Comparison of ENCODE assay signal across 8 mouse cellular contexts in the genomic region with DNA sequence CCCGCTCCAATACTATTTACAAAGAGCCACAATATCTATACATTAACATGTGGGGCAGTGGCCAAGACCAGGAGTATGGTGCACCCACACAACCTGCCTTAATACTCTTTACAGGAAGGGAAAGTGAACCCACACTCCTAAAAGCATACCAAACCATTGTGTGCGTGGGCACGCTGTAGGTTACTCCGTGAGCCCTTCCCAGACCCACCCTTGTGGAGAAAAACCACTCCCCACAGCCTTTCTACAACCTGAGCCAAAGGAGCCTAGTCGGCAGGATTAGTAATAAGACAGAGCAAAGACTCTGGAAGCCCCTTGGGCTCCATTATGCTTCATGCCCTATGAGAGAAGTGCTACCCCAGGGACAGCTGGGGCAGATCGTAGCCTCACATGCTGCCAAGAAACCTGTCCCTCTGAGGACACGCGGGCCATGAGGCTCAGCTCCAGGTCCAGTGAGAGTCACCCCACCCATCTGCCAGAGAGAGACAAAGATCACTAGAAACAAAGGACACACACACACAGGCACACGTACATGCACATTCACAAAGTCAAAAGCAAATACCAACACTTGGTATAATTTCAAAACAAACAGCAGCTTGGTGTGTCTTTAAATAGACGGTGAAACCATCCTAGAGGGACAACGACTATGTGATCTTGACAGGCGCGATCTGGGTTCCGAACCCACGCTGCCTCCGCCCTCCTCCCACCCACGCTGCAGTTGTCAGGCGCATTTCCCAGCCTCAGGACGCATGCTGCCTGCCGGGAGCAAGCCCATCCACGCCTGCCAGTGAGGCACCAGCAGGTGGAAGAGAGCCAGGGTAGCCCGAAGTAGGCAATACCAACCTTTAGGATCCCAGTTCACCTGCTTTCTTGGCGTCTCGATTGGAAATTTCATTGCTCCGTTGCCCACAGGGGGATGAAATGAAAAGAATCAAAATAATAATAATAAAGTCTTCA. TPM values are rescaled to one million over a fixed set of nuclear protein-coding genes. Genes with fewer than 3 reads are reported as not detected.
DNase-seq lines count a peak whose midpoint lies in the region; ATAC-seq lines count a peak whose summit lies in the region.

No protein-coding gene starts in this region.

- intact Hi-C loops in heart, postnatal 36 days (cut with DNase I): no loop called here

- H3K4me2 ChIP-seq in heart, embryonic 12.5 days: peak overlapping the region; percentile 97
- H3K4me2 ChIP-seq in forebrain, embryonic 13.5 days: peak overlapping the region; percentile 89
- peak overlapping the region; percentile 78 for H3K4me2 ChIP-seq in midbrain, embryonic 15.5 days

- ATAC-seq in heart, embryonic 12.5 days (ENCODE audit: insufficient number of reproducible peaks, low FRiP score): no peak
- peak; percentile 46 for ATAC-seq in forebrain, embryonic 13.5 days
- peak; percentile 71 for ATAC-seq in midbrain, embryonic 15.5 days (replicated peaks)

- H3K27ac ChIP-seq in heart, embryonic 12.5 days (ENCODE audit: poor library complexity, severe bottlenecking): no peak overlapping the region
- H3K27ac ChIP-seq in forebrain, embryonic 13.5 days: peak overlapping the region; percentile 97
- H3K27ac ChIP-seq in midbrain, embryonic 15.5 days: peak overlapping the region; percentile 94

- peaks cover 10% of the 10 kb centered on the region; the same call in 1 of the 2 replicates for H3K4me1 ChIP-seq in heart, embryonic 12.5 days (replicated peaks)
- H3K4me1 ChIP-seq in forebrain, embryonic 13.5 days: peaks cover 83% of the 10 kb centered on the region
- peaks cover 76% of the 10 kb centered on the region for H3K4me1 ChIP-seq in midbrain, embryonic 15.5 days

- H3K36me3 ChIP-seq in heart, embryonic 12.5 days: no peaks in the 10 kb centered on the region
- H3K36me3 ChIP-seq in forebrain, embryonic 13.5 days (ENCODE audit: poor library complexity, severe bottlenecking): no peaks in the 10 kb centered on the region
- H3K36me3 ChIP-seq in midbrain, embryonic 15.5 days (replicated peaks): no peaks in the 10 kb centered on the region

- DNase-seq in heart, postnatal 36 days: no peak
- peak; percentile 43 for DNase-seq in brain, embryonic 18.5 days (ENCODE audit: low read depth, low spot score)
- peak; percentile 92 for DNase-seq in layer of hippocampus, adult 9-11 months
- DNase-seq in thymus, postnatal 10 days (ENCODE audit: low spot score in 2 of 2): no peak
- DNase-seq in ovary, postnatal 10 days (ENCODE audit: low spot score): no peak

- WGBS in heart, embryonic 12.5 days: 21% methylated on average over 25 of the region's 25 CpGs
- WGBS in forebrain, embryonic 13.5 days: 4% methylated on average over 25 of the region's 25 CpGs
- WGBS in midbrain, embryonic 15.5 days: 4% methylated on average over 25 of the region's 25 CpGs

- H3K27me3 ChIP-seq in heart, embryonic 12.5 days (replicated peaks): peaks cover 66% of the 10 kb centered on the region
- no peaks in the 10 kb centered on the region for H3K27me3 ChIP-seq in forebrain, embryonic 13.5 days
- H3K27me3 ChIP-seq in midbrain, embryonic 15.5 days (replicated peaks): no peaks in the 10 kb centered on the region

- peak overlapping the region; percentile 70 for H3K4me3 ChIP-seq in heart, embryonic 12.5 days
- peak overlapping the region; percentile 73 for H3K4me3 ChIP-seq in forebrain, embryonic 13.5 days
- peak overlapping the region; percentile 55 for H3K4me3 ChIP-seq in midbrain, embryonic 15.5 days

- H3K9ac ChIP-seq in heart, embryonic 12.5 days: 0 out of 2 replicates have a peak overlapping the region, but pooled peaks have one; percentile 64
- peak overlapping the region; percentile 84 for H3K9ac ChIP-seq in forebrain, embryonic 13.5 days
- H3K9ac ChIP-seq in midbrain, embryonic 15.5 days: peak overlapping the region; percentile 73

- H3K9me3 ChIP-seq in heart, embryonic 12.5 days (replicated peaks): no peaks in the 10 kb centered on the region
- H3K9me3 ChIP-seq in forebrain, embryonic 13.5 days (replicated peaks): no peaks in the 10 kb centered on the region
- no peaks in the 10 kb centered on the region for H3K9me3 ChIP-seq in midbrain, embryonic 15.5 days

RNA-seq across cellular contexts. Expression of gene Kcnk10, which starts 4.5 kb away (rescaled TPM):
- 0.37 and 0.46 TPM in 2 replicates for polyA plus RNA-seq in heart, embryonic 12.5 days (2016; fragmentation: Nextera tagmentation; extraction: Ambion mirVana)
- under 1 TPM in 1 of 2 experiments, not detected in 1; 0.22 TPM for total RNA-seq in heart, postnatal 36 days (2021)
- polyA plus RNA-seq in forebrain, embryonic 13.5 days (2015; fragmentation: Nextera tagmentation; extraction: Ambion mirVana): 49.1 and 50.9 TPM in 2 replicates
- 44.7 and 50.8 TPM in 2 replicates for polyA plus RNA-seq in midbrain, embryonic 15.5 days (2015; fragmentation: Nextera tagmentation; extraction: Ambion mirVana)

RNA-seq across cellular contexts. Expression of gene Spata7, which starts 54.4 kb away (rescaled TPM):
- polyA plus RNA-seq in heart, embryonic 12.5 days (2016; fragmentation: Nextera tagmentation; extraction: Ambion mirVana): 10.9 and 11.2 TPM in 2 replicates
- 1 to 10 TPM; 5.8 to 6.3 TPM for total RNA-seq in heart, postnatal 36 days (2021)
- 24.9 and 28.7 TPM in 2 replicates for polyA plus RNA-seq in forebrain, embryonic 13.5 days (2015; fragmentation: Nextera tagmentation; extraction: Ambion mirVana)
- 32.0 and 34.4 TPM in 2 replicates for polyA plus RNA-seq in midbrain, embryonic 15.5 days (2015; fragmentation: Nextera tagmentation; extraction: Ambion mirVana)

Comparison
In these comparisons a context has a peak if more than half of its experiments do, and no peak if none do; other contexts are left out.
1. DNase-seq: peak in brain, embryonic 18.5 days (single experiment) and layer of hippocampus, adult 9-11 months (single experiment); none in heart, postnatal 36 days (0 of 2), thymus, postnatal 10 days (0 of 2) and ovary, postnatal 10 days (single experiment).
2. RNA of gene Kcnk10, which starts 4.5 kb away (polyA plus RNA-seq): 49.1 to 50.9 TPM in forebrain, embryonic 13.5 days and 44.7 to 50.8 TPM in midbrain, embryonic 15.5 days; 0.37 to 0.46 TPM in heart, embryonic 12.5 days; every median in the first group is over 10 times any median in the second.
3. Peak in every context shown above with its lines, with median percentiles within 50 percentile points of each other: H3K4me2 ChIP-seq, H3K4me3 ChIP-seq and H3K9ac ChIP-seq.